Mouse (Mus musculus) embryonic fibroblast, embryonic 13.5 days (primary cell): ENCODE results near the gene Sf3a1. TPM values are rescaled to one million over a fixed set of nuclear protein-coding genes. Genes with fewer than 3 reads are reported as not detected.
A peak's percentile ranks its signal among the peaks of the same experiment; 100 is the strongest.
"Not testable (repeated sequence)": the region's sequence is repeated elsewhere in the genome, so short reads cannot be mapped to it uniquely, and the experiment has no call there.

Source experiments
- H3K27ac ChIP-seq: 2 replicates; pipeline ENCODE4 v1.5.1; 2012; ENCODE audit warnings: low read length, control low read depth, inconsistent platforms; ENCODE audit not compliant: insufficient read depth
- H3K4me1 ChIP-seq: 2 replicates; pipeline ENCODE4 v1.6.1; 2011; ENCODE audit warnings: low read length; ENCODE audit not compliant: control insufficient read depth, insufficient read depth
- H3K4me3 ChIP-seq: 2 replicates; pipeline ENCODE4 v1.5.1; 2011; ENCODE audit warnings: mild to moderate bottlenecking, control low read depth, low read length; ENCODE audit not compliant: insufficient read depth
- CTCF ChIP-seq: IDR thresholded peaks from 2 replicates; pipeline ENCODE4 v1.5.1; 2011; ENCODE audit warnings: mild to moderate bottlenecking, control low read depth, low read length, moderate library complexity, borderline replicate concordance; ENCODE audit not compliant: insufficient read depth
- POLR2A ChIP-seq: IDR thresholded peaks from 2 replicates; pipeline ENCODE4 v1.6.1; 2011; ENCODE audit warnings: low read depth, mild to moderate bottlenecking, control low read depth, low read length, moderate library complexity
- polyA plus RNA-seq: library from polyadenylated mRNA; stranded (reverse); fragments of >200 nt; gene quantifications from 2 replicates; pipeline ENCODE4 v1.2.4, GENCODE M21; 2011; ENCODE audit warnings: low read depth; ENCODE audit not compliant: missing spikeins, insufficient read length

The Sf3a1 gene
- polyA plus RNA-seq, 1 experiment, result 46.8 TPM

DNA sequence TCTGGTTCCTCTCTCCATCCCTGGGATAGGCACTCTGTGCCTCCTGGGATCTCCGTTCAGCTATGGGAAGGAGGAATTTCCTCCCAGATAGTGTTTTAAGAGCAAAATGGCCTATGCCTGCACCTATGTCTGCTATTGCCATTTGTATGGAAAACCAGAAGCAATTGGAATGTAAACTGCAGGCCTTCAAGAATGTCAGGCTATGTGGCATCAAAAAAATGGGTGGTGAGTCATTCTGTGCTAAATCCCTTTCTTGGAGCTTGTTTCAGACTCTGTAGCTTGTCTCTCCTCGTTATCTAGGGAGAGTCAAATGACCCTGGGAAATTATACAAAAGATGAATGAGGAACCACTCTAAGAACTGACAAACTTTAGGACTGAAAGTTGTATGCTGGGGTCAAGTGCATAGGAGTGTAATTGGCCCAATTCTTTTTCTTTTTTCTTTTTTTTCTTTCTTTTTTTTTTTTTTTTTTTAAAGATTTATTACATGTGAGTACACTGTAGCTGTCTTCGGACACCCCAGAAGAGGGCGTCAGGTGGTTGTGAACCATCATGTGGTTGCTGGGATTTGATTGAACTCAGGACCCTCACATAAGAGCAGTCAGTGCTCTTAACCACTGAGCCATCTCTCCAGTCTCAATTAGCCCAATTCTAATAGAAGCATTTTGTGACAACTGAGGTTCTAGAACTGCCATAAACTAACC lies 24.3 kb downstream of the Sf3a1 start:
- Histone ChIP-seq H3K27ac (peak overlapping the region; percentile 89), H3K4me1 (peaks cover 19% of the 10 kb centered on the region), H3K4me3 (no peak overlapping the region)
- TF ChIP-seq POLR2A (no peak), CTCF (no peak)

DNA sequence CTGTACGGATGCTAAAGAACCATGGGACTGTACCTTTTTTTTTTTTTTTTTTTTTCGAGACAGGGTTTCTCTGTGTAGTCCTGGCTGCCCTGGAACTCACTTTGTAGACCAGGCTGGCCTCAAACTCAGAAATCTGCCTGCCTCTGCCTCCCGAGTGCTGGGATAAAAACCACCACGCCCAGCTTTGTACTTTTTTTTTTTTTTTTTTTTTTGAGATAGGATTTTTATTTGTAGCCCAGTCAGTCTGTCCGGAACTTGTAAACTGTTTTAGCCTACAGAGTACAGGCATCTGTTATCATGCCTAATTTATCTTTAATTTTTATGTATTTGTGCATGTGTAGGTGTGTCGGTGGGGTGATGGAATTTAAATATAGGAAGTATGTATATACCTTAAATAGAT lies 25.3 kb downstream of the Sf3a1 start:
- peaks cover 25% of the 10 kb centered on the region for H3K4me1 ChIP-seq
- not testable (repeated sequence) for H3K4me3 ChIP-seq, H3K27ac ChIP-seq

DNA sequence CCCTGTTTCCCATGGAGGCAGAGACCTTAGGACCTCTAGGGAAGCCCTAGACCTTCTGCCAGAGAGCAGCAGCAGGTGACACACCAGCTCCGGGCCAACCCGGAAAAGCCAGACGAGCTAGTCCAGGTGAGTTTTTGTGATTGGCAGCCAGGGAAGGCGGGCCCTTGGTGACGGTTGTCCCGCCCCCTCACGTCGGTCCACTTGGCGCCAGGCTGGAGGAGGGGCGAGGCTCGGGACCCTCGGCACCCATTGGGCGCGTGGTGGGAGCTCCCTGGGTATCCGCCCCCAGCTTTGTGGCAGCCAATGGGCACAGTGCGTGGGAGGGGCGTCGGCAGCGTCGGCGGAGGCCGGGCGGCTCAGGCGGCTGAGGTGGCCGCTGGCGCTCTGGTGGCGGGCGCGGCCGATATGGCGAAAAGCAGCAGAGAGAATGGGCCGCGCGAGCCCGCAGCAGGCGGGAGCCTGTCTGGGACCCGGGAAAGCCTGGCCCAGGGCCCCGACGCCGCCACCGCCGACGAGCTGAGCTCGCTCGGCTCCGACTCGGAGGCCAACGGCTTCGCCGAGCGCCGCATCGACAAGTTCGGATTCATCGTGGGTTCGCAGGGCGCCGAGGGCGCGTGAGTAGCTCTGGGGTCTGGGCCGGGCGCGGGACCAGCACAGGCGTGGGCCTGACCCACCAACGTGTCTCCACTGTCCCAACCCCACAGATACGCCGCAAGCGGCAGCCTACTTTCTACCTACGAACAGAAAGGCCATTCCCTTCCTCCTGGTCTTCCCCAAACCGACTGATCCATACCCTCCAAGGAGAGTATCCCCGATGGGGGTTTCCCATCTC lies 26.6 kb downstream of the Sf3a1 start, which contains the start of gene Tbc1d10a:
Tbc1d10a (plus strand) TSS at position 304 of the 832 bp plus-strand sequence.
- peaks cover 30% of the 10 kb centered on the region for H3K4me1 ChIP-seq
- H3K27ac ChIP-seq, result peak within 1 kb of the TSS; percentile 22; the same call in 1 of the 2 replicates
- H3K4me3 ChIP-seq, result peak within 1 kb of the TSS; percentile 87
- TF ChIP-seq CTCF, result no peak
- peak; percentile 82 for TF ChIP-seq POLR2A

DNA sequence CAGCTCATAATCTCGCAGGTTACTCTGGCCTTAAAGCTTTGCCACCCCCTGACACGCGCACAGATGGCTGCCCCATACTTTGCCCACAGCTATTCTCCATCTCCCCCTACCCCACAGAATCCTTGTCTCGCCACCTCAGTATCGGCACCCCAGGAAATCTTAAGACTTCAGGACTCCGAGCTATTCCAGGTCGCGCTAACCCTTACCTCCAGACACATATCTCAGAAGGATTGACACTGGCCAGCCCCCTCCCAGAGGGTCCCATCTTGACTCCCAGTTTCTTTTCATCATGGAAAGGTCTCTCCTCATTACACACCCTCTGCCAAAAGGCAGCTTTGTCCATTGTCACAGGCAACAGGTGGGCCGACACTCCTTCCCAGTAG lies 27.2 kb downstream of the Sf3a1 start:
- Histone ChIP-seq H3K4me1 (peaks cover 30% of the 10 kb centered on the region), H3K4me3 (peak overlapping the region; percentile 87), H3K27ac (no peak overlapping the region)
- TF ChIP-seq CTCF (no peak), POLR2A (no peak)

DNA sequence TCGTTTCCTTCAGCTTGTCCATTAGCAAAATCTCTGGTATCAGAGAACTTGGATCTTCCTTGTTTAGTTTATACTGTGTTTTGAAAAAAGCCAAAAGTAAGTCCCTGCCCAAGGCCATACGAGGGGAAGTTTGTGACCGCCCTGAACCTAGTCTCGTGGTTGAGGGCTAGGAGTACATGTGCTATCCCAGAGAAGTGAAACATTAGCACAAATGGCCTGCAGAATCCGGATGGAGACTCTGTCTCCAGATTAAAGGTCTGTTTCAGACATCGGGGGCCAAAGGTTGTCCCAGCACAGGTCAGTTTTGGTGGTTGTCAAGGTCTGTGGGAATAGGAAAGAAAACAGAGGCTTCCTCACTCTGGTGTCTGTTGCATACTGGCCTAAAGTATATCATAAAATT lies 29.0 kb downstream of the Sf3a1 start:
- peaks cover 20% of the 10 kb centered on the region for H3K4me1 ChIP-seq
- no peak overlapping the region for H3K27ac ChIP-seq
- H3K4me3 ChIP-seq, result no peak overlapping the region
- TF ChIP-seq CTCF (no peak), POLR2A (no peak)

DNA sequence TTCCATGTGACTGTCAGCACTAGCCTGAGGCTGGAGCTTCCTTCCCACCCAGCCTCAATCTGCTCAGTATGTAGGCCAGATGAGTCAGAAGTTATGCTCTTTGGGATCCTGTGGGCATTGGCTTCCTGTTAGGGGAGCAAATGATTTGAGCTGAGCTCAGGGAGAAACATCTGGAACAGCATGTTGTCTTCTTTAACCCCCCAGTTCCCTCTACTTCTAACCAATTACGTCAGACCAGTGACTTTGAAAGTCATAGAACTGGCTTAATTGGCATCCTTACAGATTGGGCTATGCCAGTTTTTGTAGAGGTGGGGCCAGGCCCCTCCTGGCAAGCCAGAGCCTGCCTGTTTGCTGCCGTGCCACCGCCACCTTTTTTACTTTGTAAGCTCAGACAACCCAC lies 30.5 kb downstream of the Sf3a1 start:
- TF ChIP-seq CTCF (no peak), POLR2A (no peak)
- Histone ChIP-seq H3K27ac (peak overlapping the region; percentile 62), H3K4me3 (no peak overlapping the region), H3K4me1 (peaks cover 20% of the 10 kb centered on the region)

DNA sequence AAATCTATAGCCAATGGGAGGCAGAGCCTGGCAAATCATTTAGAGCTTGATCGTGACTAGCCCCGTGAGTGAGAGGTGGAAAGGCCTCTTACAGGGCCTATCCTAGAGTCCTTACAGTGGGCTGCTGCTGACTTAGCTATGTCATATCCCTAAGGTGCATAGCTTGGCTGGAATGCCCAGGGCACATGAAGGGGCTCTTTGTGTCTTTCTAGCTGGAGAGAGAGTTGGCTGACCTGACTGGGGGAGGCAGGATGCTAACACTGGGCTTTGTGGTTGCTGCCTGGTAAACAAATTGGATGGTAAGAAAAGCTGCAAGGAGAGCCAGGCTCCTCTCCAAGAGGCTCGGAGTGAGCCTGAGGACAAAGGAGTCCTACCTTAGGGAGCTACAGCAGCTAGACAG lies 32.6 kb downstream of the Sf3a1 start:
- no peak overlapping the region for H3K4me3 ChIP-seq
- no peak overlapping the region for H3K27ac ChIP-seq
- TF ChIP-seq CTCF (no peak), POLR2A (no peak)
- H3K4me1 ChIP-seq, result peaks cover 20% of the 10 kb centered on the region

DNA sequence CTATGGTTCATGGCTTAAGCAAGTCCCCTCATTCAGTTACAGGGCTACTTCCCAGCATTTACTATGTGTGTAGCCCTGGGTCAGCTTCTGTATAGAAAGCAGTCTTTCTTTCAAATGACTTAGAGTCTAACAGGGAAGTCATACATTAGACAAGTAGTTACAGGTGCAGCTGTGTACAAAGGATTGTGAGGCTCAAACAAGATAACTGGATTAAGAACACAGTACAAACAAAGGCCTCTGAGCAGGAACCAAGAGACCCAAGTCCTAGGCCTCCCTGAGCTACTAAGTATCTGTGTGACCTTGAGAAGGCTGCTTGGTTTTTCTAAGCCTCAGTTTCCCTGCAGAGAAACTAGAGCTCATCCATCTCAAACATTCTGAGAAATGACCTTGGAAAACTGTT lies 33.3 kb downstream of the Sf3a1 start:
- peaks cover 17% of the 10 kb centered on the region for H3K4me1 ChIP-seq
- H3K27ac ChIP-seq, result no peak overlapping the region
- no peak overlapping the region for H3K4me3 ChIP-seq
- no peak for TF ChIP-seq CTCF
- TF ChIP-seq POLR2A, result no peak

DNA sequence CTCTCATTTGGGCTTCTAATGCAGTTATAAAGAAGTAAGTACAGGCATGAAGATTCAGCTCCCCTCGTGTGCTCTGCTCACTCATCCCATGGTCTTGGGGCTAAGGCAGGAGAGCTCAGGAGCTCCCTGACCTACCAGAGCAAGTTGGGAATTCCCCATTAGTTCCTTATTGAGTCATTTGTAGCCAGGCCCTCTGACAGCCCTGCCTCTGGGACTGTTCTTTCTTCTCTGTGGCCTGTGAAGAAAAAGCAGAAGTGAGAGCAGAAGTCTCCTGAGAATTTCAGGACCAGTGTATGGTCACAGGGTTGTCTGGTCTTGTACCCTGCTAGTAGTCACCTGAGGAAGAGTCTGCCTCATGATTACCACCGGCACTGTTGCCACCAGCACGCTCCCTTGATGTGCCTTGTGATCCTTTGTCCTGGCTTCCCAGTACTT lies 35.5 kb downstream of the Sf3a1 start:
- Histone ChIP-seq H3K27ac (no peak overlapping the region), H3K4me3 (no peak overlapping the region), H3K4me1 (peaks cover 3% of the 10 kb centered on the region)
- TF ChIP-seq POLR2A (no peak), CTCF (no peak)

DNA sequence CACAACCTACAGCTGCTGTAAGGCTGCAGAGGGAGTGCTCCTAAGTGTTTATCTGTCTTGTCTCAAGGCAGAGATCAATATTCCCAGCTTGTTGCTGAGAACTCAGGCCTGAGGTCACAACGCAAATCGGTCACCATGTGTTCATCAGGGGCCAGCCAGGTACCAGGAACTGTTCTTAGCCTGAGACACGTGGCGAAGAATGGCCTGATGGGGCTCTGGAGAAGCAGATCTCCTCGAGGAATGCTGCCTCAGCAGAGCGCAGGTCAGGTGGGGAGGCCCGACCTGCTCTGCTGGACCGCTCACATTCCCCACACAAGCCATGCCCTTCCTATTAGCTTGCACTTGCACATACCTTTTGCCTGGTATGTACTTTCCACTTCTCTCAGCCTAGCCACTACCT lies 36.5 kb downstream of the Sf3a1 start:
- no peak overlapping the region for H3K27ac ChIP-seq
- H3K4me1 ChIP-seq, result no peaks in the 10 kb centered on the region
- no peak overlapping the region for H3K4me3 ChIP-seq
- TF ChIP-seq CTCF (no peak), POLR2A (no peak)

DNA sequence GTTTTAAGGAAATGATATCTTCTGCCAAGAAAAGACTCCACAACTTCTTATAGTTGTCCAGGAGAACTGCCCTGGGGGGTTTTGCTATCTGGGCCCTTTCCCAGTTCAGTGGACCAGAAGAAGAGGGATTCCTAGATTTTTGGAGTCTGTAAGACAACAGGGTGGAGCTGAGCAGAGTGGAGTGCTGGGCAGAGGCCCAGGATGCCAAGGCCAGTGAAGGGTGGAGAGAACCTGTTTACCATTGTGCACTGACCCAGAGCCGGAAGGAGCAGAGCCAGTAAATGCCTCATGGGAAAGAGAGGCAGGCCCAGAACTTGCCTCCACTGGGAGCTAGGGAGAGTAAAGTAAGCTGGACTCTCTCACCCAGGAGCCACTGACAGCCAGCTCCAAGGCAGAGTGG lies 37.5 kb downstream of the Sf3a1 start:
- no peak overlapping the region for H3K4me3 ChIP-seq
- no peak overlapping the region for H3K27ac ChIP-seq
- H3K4me1 ChIP-seq, result no peaks in the 10 kb centered on the region
- TF ChIP-seq CTCF (no peak), POLR2A (no peak)
